Mouse (Mus musculus) stomach, postnatal 0 days (tissue): ENCODE results near the gene Slc25a4. TPM values are rescaled to one million over a fixed set of nuclear protein-coding genes. Genes with fewer than 3 reads are reported as not detected.
A peak's percentile ranks its signal among the peaks of the same experiment; 100 is the strongest.

Experiments
- ATAC-seq: fragments of 200-750 bp; cut with Nextera tagmentation; 2 replicates; pipeline ENCODE4 v1.8.0; 2017; ENCODE audit not compliant: low FRiP score, low TSS enrichment
- DNase-seq: peaks from one replicate; pipeline ENCODE4 v3.0.0-alpha.2; 2016; ENCODE audit warnings: low spot score
- H3K27ac ChIP-seq: fragments of 300-500 bp; sonication (generic); replicated peaks from 2 replicates; pipeline ENCODE4 v1.5.1; 2014; ENCODE audit warnings: mild to moderate bottlenecking, control low read depth
- H3K27me3 ChIP-seq: fragments of 300-500 bp; sonication (generic); 2 replicates; pipeline ENCODE4 v1.6.1; 2014; ENCODE audit warnings: low read length; ENCODE audit not compliant: control insufficient read depth, insufficient read depth
- H3K36me3 ChIP-seq: fragments of 300-500 bp; sonication (generic); 2 replicates; pipeline ENCODE4 v1.6.1; 2014; ENCODE audit warnings: low read length, mixed read lengths; ENCODE audit not compliant: control insufficient read depth, insufficient read depth
- H3K4me1 ChIP-seq: fragments of 300-500 bp; sonication (generic); replicated peaks from 2 replicates; pipeline ENCODE4 v1.6.1; 2014; ENCODE audit warnings: antibody characterized with exemption; ENCODE audit not compliant: control insufficient read depth, insufficient read depth
- H3K4me2 ChIP-seq: fragments of 300-500 bp; sonication (generic); replicated peaks from 2 replicates; pipeline ENCODE4 v1.6.1; 2014; ENCODE audit warnings: low read depth, mild to moderate bottlenecking, control low read depth, moderate library complexity
- H3K4me3 ChIP-seq: fragments of 300-500 bp; sonication (generic); 2 replicates; pipeline ENCODE4 v1.5.1; 2014; ENCODE audit warnings: low read depth, low read length, control low read depth
- H3K9ac ChIP-seq: fragments of 300-500 bp; sonication (generic); 2 replicates; pipeline ENCODE4 v1.6.1; 2014; ENCODE audit warnings: mild to moderate bottlenecking, low read length, control low read depth, mixed read lengths
- H3K9me3 ChIP-seq: fragments of 300-500 bp; sonication (generic); 2 replicates; pipeline ENCODE4 v1.6.1; 2016; ENCODE audit warnings: low read length; ENCODE audit not compliant: control insufficient read depth
- CTCF ChIP-seq: IDR thresholded peaks from 2 replicates; pipeline ENCODE4 v1.5.1; 2016; ENCODE audit warnings: antibody characterized with exemption, low read depth, mild to moderate bottlenecking, moderate library complexity
- EP300 ChIP-seq: optimal IDR thresholded peaks from 2 replicates; pipeline ENCODE3; 2016; ENCODE audit warnings: antibody characterized with exemption
- WGBS: fragments of 180-500 bp; shearing (Covaris S2); extraction: QIAGEN DNeasy Blood & Tissue Kit; methylation state at CpG from one replicate; pipeline ENCODE4 v1.1.7; 2014; 5-methylcytosine and 5-hydroxymethylcytosine counted together
- polyA plus RNA-seq: library from polyadenylated mRNA; unstranded; fragments of >200 nt; fragmentation: Nextera tagmentation; extraction: Ambion mirVana; gene quantifications from 2 replicates; pipeline ENCODE4 v1.2.1, GENCODE M21; 2015

Gene Slc25a4
- polyA plus RNA-seq, 1 experiment from 2014 or later: 344 TPM

DNA sequence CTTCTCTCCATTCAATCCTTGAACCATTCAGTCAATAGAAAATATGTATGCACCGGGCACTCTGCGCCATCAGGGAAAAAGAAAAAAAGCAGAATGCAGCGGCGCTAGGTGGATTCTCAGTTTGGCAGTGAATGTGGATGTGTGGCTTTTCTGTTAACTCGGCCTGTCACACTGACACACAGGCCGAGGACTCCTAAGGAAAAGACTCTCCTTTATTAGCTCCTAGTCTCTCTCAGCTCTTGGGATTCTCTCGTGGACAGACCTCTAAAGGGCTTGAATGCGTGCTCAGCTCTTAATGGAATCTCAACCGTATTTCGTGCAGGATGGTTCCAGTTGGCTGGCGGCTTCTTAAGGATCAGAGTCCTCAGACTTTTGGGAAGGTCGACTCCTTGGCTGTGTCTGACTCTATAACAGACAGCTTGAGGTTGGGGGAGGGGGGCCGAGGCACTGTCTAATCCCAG lies 557 bp upstream of the Slc25a4 start:
- no peaks in the 10 kb centered on the region; the same call in 1 of the 2 replicates for H3K4me1 ChIP-seq
- H3K9me3 ChIP-seq: no peaks in the 10 kb centered on the region
- peak overlapping the region; percentile 82 for H3K4me3 ChIP-seq
- no peak for DNase-seq
- no peaks in the 10 kb centered on the region for H3K27me3 ChIP-seq
- ATAC-seq: no peak
- peak overlapping the region; percentile 96 for H3K27ac ChIP-seq
- H3K9ac ChIP-seq: peak overlapping the region; percentile 93
- 12% methylated on average over 13 of the region's 13 CpGs for WGBS
- H3K4me2 ChIP-seq: peak overlapping the region; percentile 78
- TF ChIP-seq CTCF (no peak), EP300 (no peak)
- H3K36me3 ChIP-seq: peaks cover 10% of the 10 kb centered on the region; the same call in 1 of the 2 replicates

DNA sequence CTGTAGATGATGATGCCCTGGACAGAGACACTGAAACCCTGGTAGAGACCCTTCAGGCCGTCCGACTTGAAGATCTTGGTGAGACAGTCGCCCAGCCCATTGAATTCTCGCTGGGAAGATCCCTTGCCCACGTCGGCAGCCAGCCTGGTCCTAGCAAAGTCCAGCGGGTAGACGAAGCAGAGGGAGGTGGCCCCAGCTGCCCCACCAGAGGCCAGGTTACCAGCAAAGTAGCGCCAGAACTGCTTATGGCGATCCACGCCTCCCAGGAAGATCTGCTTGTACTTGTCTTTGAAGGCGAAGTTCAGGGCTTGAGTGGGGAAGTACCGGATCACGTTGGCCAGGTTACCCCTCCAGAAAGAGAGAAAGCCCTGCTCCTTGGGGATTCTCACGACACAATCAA lies 2.0 kb downstream of the Slc25a4 start:
- WGBS: 77% methylated on average over 15 of the region's 15 CpGs
- H3K36me3 ChIP-seq: peaks cover 13% of the 10 kb centered on the region; the same call in 1 of the 2 replicates
- TF ChIP-seq EP300 (no peak), CTCF (no peak)
- no peaks in the 10 kb centered on the region; the same call in 1 of the 2 replicates for H3K4me1 ChIP-seq
- H3K9ac ChIP-seq: peak overlapping the region; percentile 41
- H3K9me3 ChIP-seq: no peaks in the 10 kb centered on the region
- H3K4me3 ChIP-seq: peak overlapping the region; percentile 82; the same call in 1 of the 2 replicates
- ATAC-seq (no peak), DNase-seq (no peak)
- no peak overlapping the region for H3K27ac ChIP-seq
- H3K4me2 ChIP-seq: peak overlapping the region; percentile 78
- no peaks in the 10 kb centered on the region for H3K27me3 ChIP-seq

DNA sequence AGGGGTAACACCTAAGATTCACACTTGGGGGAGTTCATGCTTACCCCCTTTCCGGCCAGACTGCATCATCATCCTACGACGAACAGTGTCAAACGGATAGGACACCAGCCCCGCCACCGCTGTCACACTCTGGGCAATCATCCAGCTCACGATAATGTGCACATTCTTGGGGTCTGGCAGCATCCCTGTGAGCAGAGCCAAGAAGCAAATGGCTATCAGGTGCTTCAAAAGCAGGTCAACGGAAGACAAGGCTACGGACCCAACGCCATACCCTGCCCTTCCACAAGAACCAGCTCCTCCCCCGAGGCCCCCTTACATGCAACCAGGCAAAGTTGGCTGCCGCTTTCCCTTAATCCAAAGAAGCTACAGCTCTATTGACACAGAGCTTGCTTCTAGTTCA lies 2.7 kb downstream of the Slc25a4 start:
- Histone ChIP-seq H3K36me3 (peaks cover 15% of the 10 kb centered on the region; the same call in 1 of the 2 replicates), H3K4me2 (peak overlapping the region; percentile 78; the same call in 1 of the 2 replicates), H3K27me3 (no peaks in the 10 kb centered on the region), H3K27ac (0 out of 2 replicates have a peak overlapping the region, but pooled peaks have one; percentile 18), H3K9ac (peak overlapping the region; percentile 41), H3K9me3 (no peaks in the 10 kb centered on the region), H3K4me1 (no peaks in the 10 kb centered on the region; the same call in 1 of the 2 replicates), H3K4me3 (no peak overlapping the region)
- no peak for TF ChIP-seq EP300
- no peak for TF ChIP-seq CTCF
- DNase-seq: no peak
- 75% methylated on average over 12 of the region's 12 CpGs for WGBS
- ATAC-seq: no peak

DNA sequence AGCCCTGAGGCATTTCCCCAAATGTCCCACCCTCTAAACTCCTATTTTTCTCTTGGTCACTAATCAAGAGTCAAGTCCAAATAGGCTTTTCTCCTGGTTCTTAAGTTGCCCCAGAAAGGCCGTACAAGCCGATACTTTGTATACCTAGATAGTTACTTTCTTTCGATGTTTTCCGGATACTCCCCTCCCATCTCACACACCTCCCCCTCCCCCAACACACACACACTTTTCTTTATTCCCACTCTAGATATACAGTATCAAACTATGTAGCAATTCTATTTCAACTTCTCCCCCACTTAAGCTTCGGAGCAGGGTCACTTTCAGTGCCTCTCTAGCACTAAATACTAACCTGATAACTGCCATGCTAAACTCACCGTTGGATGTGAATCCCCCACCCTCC lies 5.0 kb downstream of the Slc25a4 start:
- whole genome bisulfite sequencing: 88% methylated on average over 6 of the region's 6 CpGs
- Histone ChIP-seq H3K9ac (no peak overlapping the region), H3K36me3 (peaks cover 15% of the 10 kb centered on the region; the same call in 1 of the 2 replicates)

DNA sequence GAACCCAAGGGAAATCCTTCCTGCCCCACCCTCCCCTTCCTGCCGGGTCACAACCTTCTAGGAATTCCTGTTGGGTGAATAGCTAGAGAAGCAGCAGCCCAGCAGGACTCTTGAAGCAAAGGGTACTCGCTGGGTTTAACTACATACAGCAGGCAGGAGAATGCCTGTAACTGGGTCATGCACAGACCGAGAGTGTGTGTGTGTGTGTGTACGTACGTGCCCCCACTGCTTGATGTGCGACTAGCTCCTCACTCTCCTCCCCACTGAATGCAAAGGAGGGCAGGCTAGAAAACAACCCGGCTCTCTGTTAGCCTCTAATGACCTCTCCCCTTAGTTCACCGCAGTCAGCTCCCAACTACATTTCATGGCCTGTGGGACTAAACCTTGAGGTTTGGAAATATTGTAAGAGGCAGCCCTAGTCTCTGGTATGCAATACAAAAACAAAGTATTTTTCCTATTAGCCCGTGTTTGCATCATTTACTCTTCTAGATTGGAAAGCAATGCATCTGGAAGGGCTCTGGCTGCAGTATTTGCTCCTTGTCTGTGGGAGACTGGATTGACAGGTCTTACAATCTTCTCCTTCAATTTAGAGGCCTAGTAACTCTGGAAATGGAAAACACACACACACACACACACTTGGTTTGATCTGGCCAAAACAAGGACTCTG lies 6.0 kb downstream of the Slc25a4 start:
- TF ChIP-seq CTCF (no peak), EP300 (no peak)
- no peak overlapping the region for H3K4me3 ChIP-seq
- H3K9ac ChIP-seq: no peak overlapping the region
- H3K27me3 ChIP-seq: no peaks in the 10 kb centered on the region
- WGBS: 74% methylated on average over 9 of the region's 9 CpGs
- H3K27ac ChIP-seq: 0 out of 2 replicates have a peak overlapping the region, but pooled peaks have one; percentile 24
- H3K4me2 ChIP-seq: no peak overlapping the region
- peaks cover 15% of the 10 kb centered on the region; the same call in 1 of the 2 replicates for H3K36me3 ChIP-seq
- ATAC-seq: 0 out of 2 replicates have a peak, but pooled peaks have one; percentile 24
- no peak for DNase-seq
- H3K4me1 ChIP-seq: no peaks in the 10 kb centered on the region; the same call in 1 of the 2 replicates
- H3K9me3 ChIP-seq: no peaks in the 10 kb centered on the region

More for the DNA sequence above, 5.0 kb downstream of the Slc25a4 start:
- Histone ChIP-seq H3K27me3 (no peaks in the 10 kb centered on the region), H3K27ac (no peak overlapping the region), H3K4me1 (no peaks in the 10 kb centered on the region; the same call in 1 of the 2 replicates), H3K4me3 (no peak overlapping the region), H3K9me3 (no peaks in the 10 kb centered on the region), H3K4me2 (no peak overlapping the region)
- no peak for ATAC-seq
- TF ChIP-seq CTCF (no peak), EP300 (no peak)
- DNase-seq: no peak

DNA sequence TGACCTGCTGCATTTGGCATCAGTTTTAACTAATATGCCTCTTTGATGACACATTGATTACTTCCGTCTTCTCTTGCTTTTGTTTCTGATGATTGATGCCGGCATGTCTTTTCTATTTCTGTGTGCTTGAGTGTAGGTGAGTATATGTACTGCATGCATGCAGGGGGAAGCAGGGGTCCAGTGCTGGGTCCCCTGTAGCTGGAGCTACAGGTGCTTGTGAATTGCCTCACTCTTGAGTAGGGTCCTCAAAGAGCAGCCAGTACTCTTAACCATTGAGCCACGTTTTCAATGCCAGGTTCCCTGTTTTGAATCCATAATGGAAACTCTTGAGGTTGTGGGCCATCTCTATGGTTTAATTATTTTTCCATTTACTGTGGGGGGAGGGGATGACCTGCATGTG lies 6.8 kb downstream of the Slc25a4 start:
- no peaks in the 10 kb centered on the region for H3K27me3 ChIP-seq
- no peaks in the 10 kb centered on the region for H3K4me1 ChIP-seq
- H3K36me3 ChIP-seq: peaks cover 15% of the 10 kb centered on the region; the same call in 1 of the 2 replicates
- 78% methylated on average over 3 of the region's 3 CpGs for WGBS
- no peak overlapping the region for H3K9ac ChIP-seq
- no peak overlapping the region for H3K27ac ChIP-seq
- TF ChIP-seq EP300 (no peak), CTCF (no peak)
- no peak for DNase-seq
- ATAC-seq: no peak
- H3K9me3 ChIP-seq: no peaks in the 10 kb centered on the region
- H3K4me2 ChIP-seq: no peak overlapping the region
- no peak overlapping the region for H3K4me3 ChIP-seq
